Mouse (Mus musculus) hindbrain, embryonic 13.5 days (tissue): Measurements from ENCODE around the gene Nr2f1. TPM values are rescaled to one million over a fixed set of nuclear protein-coding genes. Genes with fewer than 3 reads are reported as not detected.
A peak's percentile ranks its signal among the peaks of the same experiment; 100 is the strongest.

ENCODE experiments used
- ATAC-seq: fragments of 200-750 bp; cut with Nextera tagmentation; 2 replicates; pipeline ENCODE4 v1.8.0; 2017; ENCODE audit warnings: moderate TSS enrichment; ENCODE audit not compliant: low FRiP score
- H3K27ac ChIP-seq: fragments of 300-500 bp; sonication (generic); 2 replicates; pipeline ENCODE4 v1.5.1; 2015; ENCODE audit warnings: inconsistent platforms, mild to moderate bottlenecking, moderate library complexity
- H3K27me3 ChIP-seq: fragments of 300-500 bp; sonication (generic); 2 replicates; pipeline ENCODE4 v1.6.1; 2015; ENCODE audit warnings: mild to moderate bottlenecking, inconsistent platforms
- H3K36me3 ChIP-seq: fragments of 300-500 bp; sonication (generic); 2 replicates; pipeline ENCODE4 v1.6.1; 2015; ENCODE audit warnings: mild to moderate bottlenecking, inconsistent platforms
- H3K4me1 ChIP-seq: fragments of 300-500 bp; sonication (generic); replicated peaks from 2 replicates; pipeline ENCODE4 v1.6.1; 2015; ENCODE audit warnings: inconsistent platforms
- H3K4me2 ChIP-seq: fragments of 300-500 bp; sonication (generic); 2 replicates; pipeline ENCODE4 v1.6.1; 2015; ENCODE audit warnings: inconsistent platforms, mild to moderate bottlenecking, moderate library complexity
- H3K4me3 ChIP-seq: fragments of 300-500 bp; sonication (generic); 2 replicates; pipeline ENCODE4 v1.5.1; 2015; ENCODE audit warnings: mild to moderate bottlenecking, inconsistent platforms
- H3K9ac ChIP-seq: fragments of 300-500 bp; sonication (generic); 2 replicates; pipeline ENCODE4 v1.6.1; 2015; ENCODE audit warnings: mild to moderate bottlenecking, inconsistent platforms
- H3K9me3 ChIP-seq: fragments of 300-500 bp; sonication (generic); 2 replicates; pipeline ENCODE4 v1.6.1; 2016; ENCODE audit warnings: inconsistent platforms
- WGBS: fragments of 180-500 bp; shearing (Covaris S2); methylation state at CpG from one replicate; pipeline ENCODE4 v1.1.7; 2015; 5-methylcytosine and 5-hydroxymethylcytosine counted together
- polyA plus RNA-seq: library from polyadenylated mRNA; unstranded; fragments of >200 nt; fragmentation: Nextera tagmentation; extraction: Ambion mirVana; gene quantifications from 2 replicates; pipeline ENCODE4 v1.2.1, GENCODE M21; 2015

The Nr2f1 gene
- polyA plus RNA-seq, 1 experiment from 2014 or later = 71.3 TPM

DNA sequence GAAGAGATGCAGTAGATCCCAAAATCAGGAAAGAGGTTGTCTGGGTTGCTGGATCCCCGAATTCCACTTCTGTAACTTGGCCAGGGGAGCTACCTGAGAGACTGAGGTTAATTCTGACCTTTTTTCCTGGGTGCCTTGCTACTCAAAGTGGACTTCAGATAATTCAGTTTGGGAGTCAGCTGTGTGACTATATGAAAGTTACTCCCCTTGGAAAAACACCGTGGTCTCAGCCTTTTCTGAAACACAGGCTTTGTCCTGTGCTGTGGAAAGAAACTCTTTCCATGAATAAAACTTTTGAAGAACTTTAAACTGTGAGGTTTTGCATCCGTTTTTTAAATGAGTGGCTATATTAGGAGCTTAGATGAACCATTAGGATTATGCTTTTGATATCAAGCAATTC is 25.4 kb downstream of the Nr2f1 start:
- no peaks in the 10 kb centered on the region for H3K9me3 ChIP-seq
- ATAC-seq = no peak
- H3K27me3 ChIP-seq = peaks cover 69% of the 10 kb centered on the region
- 20% methylated on average over 3 of the region's 3 CpGs for WGBS
- H3K9ac ChIP-seq = no peak overlapping the region
- H3K36me3 ChIP-seq = no peaks in the 10 kb centered on the region
- H3K27ac ChIP-seq = no peak overlapping the region
- no peak overlapping the region for H3K4me2 ChIP-seq
- peaks cover 13% of the 10 kb centered on the region for H3K4me1 ChIP-seq
- no peak overlapping the region for H3K4me3 ChIP-seq

DNA sequence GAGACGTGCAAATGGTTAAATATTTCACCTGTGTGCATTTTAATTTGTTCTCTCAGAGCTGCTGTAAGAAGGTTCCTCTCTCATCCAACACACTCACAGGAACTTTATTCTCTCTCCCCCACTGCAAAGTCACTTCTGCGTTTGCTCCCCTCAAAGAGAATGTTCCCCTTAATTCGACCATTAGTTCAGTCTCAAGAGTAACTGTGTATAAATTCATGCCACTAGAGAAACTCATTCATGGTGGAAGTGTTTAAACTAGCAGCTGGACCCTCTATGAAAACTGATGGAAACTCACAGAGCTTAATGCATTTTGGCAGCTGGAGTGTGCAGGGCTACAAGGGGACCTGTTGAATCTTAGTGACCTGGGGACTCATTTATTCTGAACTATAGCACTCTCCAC is 26.7 kb downstream of the Nr2f1 start:
- Histone ChIP-seq H3K4me3 (no peak overlapping the region), H3K9me3 (no peaks in the 10 kb centered on the region), H3K4me1 (peaks cover 11% of the 10 kb centered on the region), H3K36me3 (no peaks in the 10 kb centered on the region), H3K27me3 (peaks cover 68% of the 10 kb centered on the region), H3K4me2 (peak overlapping the region; percentile 53; the same call in 1 of the 2 replicates), H3K9ac (no peak overlapping the region), H3K27ac (no peak overlapping the region)
- ATAC-seq = no peak
- WGBS = 14% methylated on average over 3 of the region's 3 CpGs

DNA sequence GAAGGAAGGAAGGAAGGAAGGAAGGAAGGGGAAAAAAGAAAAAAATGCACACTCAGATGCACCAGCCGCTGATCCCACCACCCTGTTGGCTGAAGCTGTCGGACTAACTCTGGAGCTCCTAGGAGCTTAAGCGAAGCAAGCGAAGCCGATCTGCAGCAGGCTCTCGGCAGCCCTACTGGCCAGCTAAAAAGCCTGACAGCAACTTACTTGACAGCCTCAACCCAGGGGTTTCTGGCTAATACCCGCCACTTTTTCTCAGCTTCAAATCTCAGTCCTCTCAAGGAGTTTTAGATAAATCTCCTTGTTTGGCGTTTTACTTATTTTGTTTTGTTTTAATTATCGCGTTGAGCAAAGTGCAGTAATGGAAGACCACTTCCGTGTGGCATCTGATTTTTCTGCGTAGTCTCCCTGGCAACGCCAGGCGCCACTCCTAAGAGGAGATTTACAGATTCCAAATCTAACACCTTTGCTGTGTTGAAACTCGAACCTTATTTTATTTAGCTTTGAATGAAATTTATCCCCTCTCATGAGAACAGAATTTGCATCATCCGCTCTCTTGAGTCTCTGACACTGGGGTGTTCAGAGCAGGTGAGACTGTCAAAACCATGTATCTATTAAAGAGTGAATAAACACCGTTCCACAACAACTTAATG is 27.4 kb downstream of the Nr2f1 start:
- Histone ChIP-seq H3K4me3 (peak overlapping the region; percentile 28), H3K36me3 (no peaks in the 10 kb centered on the region), H3K9ac (0 out of 2 replicates have a peak overlapping the region, but pooled peaks have one; percentile 51), H3K4me2 (peak overlapping the region; percentile 53), H3K27ac (peak overlapping the region; percentile 58; the same call in 1 of the 2 replicates), H3K9me3 (no peaks in the 10 kb centered on the region), H3K27me3 (peaks cover 74% of the 10 kb centered on the region), H3K4me1 (peaks cover 11% of the 10 kb centered on the region)
- WGBS = 3% methylated on average over 17 of the region's 17 CpGs
- peak; percentile 58 for ATAC-seq

DNA sequence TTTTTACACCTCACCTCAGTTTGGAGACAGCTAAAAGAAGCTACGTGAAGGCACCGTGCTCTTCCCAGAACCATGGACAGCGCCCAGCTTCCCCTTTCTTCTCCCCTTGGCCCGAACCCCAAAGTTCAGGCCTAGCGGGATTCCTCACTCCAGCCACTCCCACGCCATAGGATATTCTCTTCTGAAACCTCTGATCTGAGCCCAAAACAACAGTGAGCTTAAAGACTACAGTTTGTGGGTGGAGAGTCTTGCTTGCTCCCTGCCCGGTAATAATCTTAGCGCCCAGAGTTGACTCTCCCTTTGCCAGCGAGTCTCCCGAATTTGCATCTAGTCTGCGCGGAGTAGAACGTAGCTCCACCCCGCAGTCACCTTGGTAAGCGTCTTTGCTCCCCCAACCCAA is 28.2 kb downstream of the Nr2f1 start:
- peak overlapping the region; percentile 53 for H3K4me2 ChIP-seq
- peaks cover 70% of the 10 kb centered on the region for H3K27me3 ChIP-seq
- 4% methylated on average over 15 of the region's 15 CpGs for whole genome bisulfite sequencing
- peak overlapping the region; percentile 39; the same call in 1 of the 2 replicates for H3K9ac ChIP-seq
- no peaks in the 10 kb centered on the region for H3K9me3 ChIP-seq
- peak; percentile 55 for ATAC-seq
- peak overlapping the region; percentile 22 for H3K4me3 ChIP-seq
- peaks cover 11% of the 10 kb centered on the region for H3K4me1 ChIP-seq
- H3K27ac ChIP-seq = peak overlapping the region; percentile 60; the same call in 1 of the 2 replicates
- H3K36me3 ChIP-seq = no peaks in the 10 kb centered on the region

DNA sequence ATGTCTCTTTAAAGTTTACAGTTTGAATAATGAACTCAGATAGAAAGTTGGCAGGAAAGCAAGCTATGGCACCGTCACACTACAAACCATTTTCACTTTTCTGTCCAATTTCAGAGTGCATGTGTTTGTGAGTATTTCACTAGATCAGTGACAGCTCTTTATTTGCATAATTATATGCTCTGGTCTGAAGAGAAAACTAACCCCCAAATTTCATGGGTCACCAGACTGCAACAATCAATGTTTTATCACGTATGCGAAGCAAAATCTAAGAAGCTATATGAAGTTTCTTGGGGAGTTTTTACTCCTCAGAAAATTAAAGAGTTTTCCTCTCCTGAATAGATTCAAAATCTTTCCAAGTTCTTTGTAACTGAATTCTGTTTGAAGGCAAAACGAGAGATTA is 31.4 kb downstream of the Nr2f1 start:
- Histone ChIP-seq H3K4me2 (no peak overlapping the region), H3K36me3 (no peaks in the 10 kb centered on the region), H3K4me3 (no peak overlapping the region), H3K27ac (no peak overlapping the region), H3K9ac (no peak overlapping the region), H3K27me3 (peaks cover 58% of the 10 kb centered on the region), H3K9me3 (no peaks in the 10 kb centered on the region), H3K4me1 (peaks cover 14% of the 10 kb centered on the region)
- ATAC-seq = no peak
- WGBS = 20% methylated on average over 4 of the region's 4 CpGs

DNA sequence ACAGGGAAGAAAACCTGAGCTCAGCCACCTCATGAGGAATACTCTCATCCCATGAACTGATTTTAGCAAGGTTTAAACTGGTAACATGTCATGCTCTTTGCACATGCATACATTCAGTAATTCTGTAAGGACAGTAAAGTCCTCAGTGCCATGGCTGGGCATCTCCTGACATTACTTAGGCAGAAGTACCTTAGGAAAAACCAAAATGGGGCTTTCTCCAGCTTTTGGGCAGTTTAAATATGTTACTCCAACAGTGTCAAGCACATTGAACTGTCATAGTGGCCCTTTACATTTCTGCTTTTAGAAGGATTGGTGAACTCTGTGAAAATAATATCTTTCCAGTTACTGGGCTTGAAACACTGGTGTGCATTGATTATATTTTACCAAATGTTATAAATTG is 34.6 kb downstream of the Nr2f1 start:
- Histone ChIP-seq H3K4me2 (peak overlapping the region; percentile 67), H3K27me3 (peaks cover 32% of the 10 kb centered on the region), H3K36me3 (no peaks in the 10 kb centered on the region), H3K9ac (peak overlapping the region; percentile 30; the same call in 1 of the 2 replicates), H3K9me3 (no peaks in the 10 kb centered on the region), H3K27ac (no peak overlapping the region), H3K4me1 (peaks cover 11% of the 10 kb centered on the region), H3K4me3 (no peak overlapping the region)
- no peak for ATAC-seq

DNA sequence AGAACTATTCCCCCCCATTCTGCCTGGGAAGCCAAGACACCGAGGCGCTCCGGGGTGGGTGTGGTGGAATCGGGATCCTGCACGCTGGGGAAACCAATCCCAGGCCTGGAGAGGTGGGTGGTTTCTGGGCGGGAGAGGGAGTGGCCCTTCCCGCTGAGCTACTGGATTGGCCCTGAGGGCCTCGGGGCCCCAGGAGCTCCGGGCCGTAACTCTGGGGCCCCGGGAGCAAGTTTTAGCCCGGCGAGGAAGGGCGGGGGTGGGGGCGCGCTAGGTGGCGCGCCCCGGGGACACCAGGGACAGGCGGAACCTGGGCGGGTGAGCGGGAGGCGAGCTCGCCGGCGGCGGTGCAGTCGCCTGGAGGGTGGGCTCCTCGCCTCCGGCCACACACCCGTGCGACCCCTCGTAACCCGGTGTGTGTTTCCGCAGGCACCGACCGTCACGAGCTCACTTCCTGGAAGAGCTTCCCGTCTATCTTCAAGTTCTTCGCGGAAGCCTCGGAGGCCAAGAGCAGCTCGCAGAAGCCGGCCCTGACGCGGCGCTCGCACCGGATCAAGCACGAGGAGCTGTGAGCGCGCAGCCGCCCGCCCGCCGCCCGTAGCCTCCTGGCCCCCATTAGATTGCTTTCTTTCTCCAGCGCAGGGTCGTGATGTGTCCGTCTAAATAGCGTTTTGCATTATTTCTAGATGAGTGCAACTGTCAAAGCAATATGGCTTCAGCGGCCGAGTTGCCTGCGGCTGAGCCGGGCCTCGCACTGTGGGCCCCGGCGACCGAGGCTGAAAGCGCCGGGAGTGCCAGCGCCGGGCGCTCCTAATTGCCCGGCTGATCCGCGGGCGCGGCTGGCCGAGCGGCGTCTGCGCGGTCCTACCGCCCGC is 36.2 kb downstream of the Nr2f1 start:
- WGBS = under 1% methylated on average over 86 of the region's 86 CpGs
- Histone ChIP-seq H3K27ac (peak overlapping the region; percentile 95), H3K4me3 (peak overlapping the region; percentile 69), H3K9ac (peak overlapping the region; percentile 89), H3K9me3 (no peaks in the 10 kb centered on the region), H3K27me3 (peaks cover 23% of the 10 kb centered on the region), H3K36me3 (no peaks in the 10 kb centered on the region), H3K4me2 (peak overlapping the region; percentile 67), H3K4me1 (peaks cover 11% of the 10 kb centered on the region)
- peak; percentile 90 for ATAC-seq

DNA sequence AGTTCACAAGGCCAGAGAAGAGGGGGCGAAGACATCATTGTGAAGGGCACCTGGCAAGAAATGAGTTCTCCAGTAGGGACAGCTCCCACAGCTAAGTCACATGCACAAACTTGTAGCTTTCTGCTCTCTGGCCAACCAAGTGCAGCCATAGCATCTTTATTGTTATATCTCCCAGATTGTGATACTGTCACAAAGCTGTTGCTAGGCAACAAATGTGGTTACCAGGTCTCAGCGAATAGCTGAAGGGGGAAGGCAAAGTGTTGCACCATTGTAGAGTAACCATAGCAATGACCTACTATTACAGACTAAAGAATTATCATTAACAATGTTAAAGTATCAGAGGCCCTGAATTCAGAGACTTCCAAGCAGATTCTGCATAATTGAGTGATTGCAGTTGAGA is 37.4 kb downstream of the Nr2f1 start:
- Histone ChIP-seq H3K27me3 (peaks cover 13% of the 10 kb centered on the region), H3K36me3 (no peaks in the 10 kb centered on the region), H3K4me2 (peak overlapping the region; percentile 15; the same call in 1 of the 2 replicates), H3K9ac (no peak overlapping the region), H3K4me1 (peaks cover 11% of the 10 kb centered on the region), H3K27ac (peak overlapping the region; percentile 40), H3K4me3 (no peak overlapping the region), H3K9me3 (no peaks in the 10 kb centered on the region)
- peak; percentile 74 for ATAC-seq
- WGBS = 24% methylated on average over 2 of the region's 2 CpGs

DNA sequence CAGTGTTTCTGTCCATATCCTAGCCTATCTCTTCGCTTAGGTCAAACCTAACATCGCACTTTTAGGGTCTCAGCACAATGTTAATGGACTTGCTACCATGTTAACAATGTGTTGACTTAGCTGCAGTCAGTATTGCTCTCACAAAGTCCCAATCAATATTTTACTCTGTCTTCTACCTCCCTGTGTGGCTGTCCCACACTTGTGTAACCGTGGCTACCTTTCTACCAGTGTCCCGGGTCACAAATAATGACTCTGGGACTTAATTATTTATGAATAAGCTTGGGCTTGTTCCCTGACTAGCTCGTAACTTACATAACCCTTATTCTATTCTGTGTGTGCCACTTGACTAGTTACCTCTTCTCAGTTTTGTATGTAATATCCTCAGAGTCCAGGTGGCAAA is 42.1 kb downstream of the Nr2f1 start:
- H3K9me3 ChIP-seq = no peaks in the 10 kb centered on the region
- WGBS = 85% methylated on average over 5 of the region's 5 CpGs
- no peak overlapping the region for H3K4me3 ChIP-seq
- no peak overlapping the region for H3K27ac ChIP-seq
- H3K27me3 ChIP-seq = no peaks in the 10 kb centered on the region
- ATAC-seq = no peak
- no peak overlapping the region for H3K4me2 ChIP-seq
- H3K9ac ChIP-seq = no peak overlapping the region
- no peaks in the 10 kb centered on the region for H3K36me3 ChIP-seq
- H3K4me1 ChIP-seq = peaks cover 5% of the 10 kb centered on the region

Other genes starting within 250 kb of the Nr2f1 start
- gene Pou5f2, start 174.9 kb downstream of the Nr2f1 start, polyA plus RNA-seq = 1.2 and 1.5 TPM in 2 replicates